ENCODE assay signal across 8 mouse cellular contexts in genomic region chr6:42325268-42325609, GRCm38 (mm10). TPM values are rescaled to one million over a fixed set of nuclear protein-coding genes. Genes with fewer than 3 reads are reported as not detected.
A peak's percentile ranks its signal among the peaks of the same experiment; 100 is the strongest.
DNase-seq lines count a peak whose midpoint lies in the region; ATAC-seq and TF ChIP-seq lines count a peak whose summit lies in the region.

No protein-coding gene starts in this region.

- peaks cover 23% of the 10 kb centered on the region for H3K4me1 ChIP-seq in E14TG2a.4 (replicated peaks; ENCODE audit: low read depth, low read length)
- H3K4me1 ChIP-seq in forebrain, embryonic 14.5 days (ENCODE audit: control insufficient read depth, insufficient read depth, low read length), result peaks cover 4% of the 10 kb centered on the region; the same call in 1 of the 2 replicates
- H3K4me1 ChIP-seq in liver, postnatal 0 days (ENCODE audit: insufficient read depth), result peaks cover 8% of the 10 kb centered on the region
- peaks cover 36% of the 10 kb centered on the region for H3K4me1 ChIP-seq in neural tube, embryonic 13.5 days (replicated peaks)
- peaks cover 4% of the 10 kb centered on the region for H3K4me1 ChIP-seq in testis, adult 2 months (ENCODE audit: control insufficient read depth, insufficient read depth, low read length)

- H3K9ac ChIP-seq in forebrain, embryonic 14.5 days (ENCODE audit: low read length), result peak overlapping the region; percentile 88
- H3K9ac ChIP-seq in liver, postnatal 0 days (replicated peaks), result no peak overlapping the region
- H3K9ac ChIP-seq in neural tube, embryonic 13.5 days, result peak overlapping the region; percentile 95; the same call in 1 of the 2 replicates

- intact Hi-C loops in heart, postnatal 14 days (cut with DNase I), result loop anchor here (1.0 to 10.0 kb wide), 2 partner anchors 98 to 560 kb away; no protein-coding TSS in a partner anchor

- H3K9me3 ChIP-seq in E14TG2a.4 (ENCODE audit: low read length), result no peaks in the 10 kb centered on the region
- no peaks in the 10 kb centered on the region for H3K9me3 ChIP-seq in forebrain, embryonic 14.5 days (replicated peaks; ENCODE audit: control insufficient read depth, low read length)
- H3K9me3 ChIP-seq in liver, postnatal 0 days (ENCODE audit: low read length), result no peaks in the 10 kb centered on the region
- no peaks in the 10 kb centered on the region for H3K9me3 ChIP-seq in neural tube, embryonic 13.5 days

- peak; percentile 17; the same call in 1 of the 2 replicates for ATAC-seq in cerebellum, adult (ENCODE audit: insufficient number of reproducible peaks, low FRiP score, low TSS enrichment)
- ATAC-seq in forebrain, embryonic 14.5 days, result peak; percentile 30
- ATAC-seq in liver, postnatal 0 days, result 0 out of 2 replicates have a peak, but pooled peaks have one; percentile 36
- ATAC-seq in neural tube, embryonic 13.5 days (ENCODE audit: low read depth), result 0 out of 2 replicates have a peak, but pooled peaks have one; percentile 5

- no peak for TF ChIP-seq POLR2A in testis, adult 2 months (IDR thresholded peaks at IDR 0.05; ENCODE audit: control insufficient read depth, low read depth, low read length)

- peak; percentile 79 for DNase-seq in forebrain, embryonic 14.5 days (ENCODE audit: low spot score)
- peak; percentile 80 to 89 for DNase-seq in heart, postnatal 14 days
- peak; percentile 46 for DNase-seq in large intestine, adult 2 months (ENCODE audit: low read depth, low spot score)
- DNase-seq in liver, postnatal 0 days, result peak; percentile 77

- no peak for TF ChIP-seq EP300 in liver, postnatal 0 days (IDR thresholded peaks at IDR 0.05; ENCODE audit: low read depth)

- no peaks in the 10 kb centered on the region for H3K36me3 ChIP-seq in E14TG2a.4 (ENCODE audit: insufficient read depth, low read length)
- peaks cover 5% of the 10 kb centered on the region; the same call in 1 of the 2 replicates for H3K36me3 ChIP-seq in forebrain, embryonic 14.5 days (ENCODE audit: control insufficient read depth, insufficient read depth, low read length)
- no peaks in the 10 kb centered on the region for H3K36me3 ChIP-seq in liver, postnatal 0 days (replicated peaks; ENCODE audit: insufficient read depth, low read length)
- H3K36me3 ChIP-seq in neural tube, embryonic 13.5 days, result peaks cover 9% of the 10 kb centered on the region; the same call in 1 of the 2 replicates
- no peaks in the 10 kb centered on the region for H3K36me3 ChIP-seq in testis, adult 2 months (ENCODE audit: control insufficient read depth, insufficient read depth, low read length)

- WGBS in forebrain, embryonic 14.5 days, result 2% methylated on average over 7 of the region's 7 CpGs
- 5% methylated on average over 7 of the region's 7 CpGs for WGBS in large intestine, adult 2 months
- WGBS in liver, postnatal 0 days (ENCODE audit: insufficient replicate concordance), result 7% methylated on average over 7 of the region's 7 CpGs
- WGBS in neural tube, embryonic 13.5 days, result 1% methylated on average over 7 of the region's 7 CpGs

- H3K27me3 ChIP-seq in E14TG2a.4 (ENCODE audit: insufficient read depth, low read length), result peaks cover 76% of the 10 kb centered on the region
- no peaks in the 10 kb centered on the region for H3K27me3 ChIP-seq in forebrain, embryonic 14.5 days (replicated peaks; ENCODE audit: control insufficient read depth, insufficient read depth, low read length)
- peaks cover 49% of the 10 kb centered on the region for H3K27me3 ChIP-seq in liver, postnatal 0 days (ENCODE audit: insufficient read depth, low read length)
- no peaks in the 10 kb centered on the region for H3K27me3 ChIP-seq in neural tube, embryonic 13.5 days
- peaks cover 4% of the 10 kb centered on the region; the same call in 1 of the 2 replicates for H3K27me3 ChIP-seq in testis, adult 2 months (ENCODE audit: control insufficient read depth, insufficient read depth, low read length)

- H3K4me3 ChIP-seq in E14TG2a.4 (replicated peaks; ENCODE audit: low read length), result peak overlapping the region; percentile 84
- H3K4me3 ChIP-seq in forebrain, embryonic 14.5 days (ENCODE audit: low read depth, low read length), result peak overlapping the region; percentile 69
- H3K4me3 ChIP-seq in liver, postnatal 0 days (ENCODE audit: low read depth, low read length), result no peak overlapping the region
- H3K4me3 ChIP-seq in neural tube, embryonic 13.5 days, result peak overlapping the region; percentile 77
- peak overlapping the region; percentile 80 for H3K4me3 ChIP-seq in testis, adult 2 months (ENCODE audit: control insufficient read depth, low read depth, low read length)

- H3K4me2 ChIP-seq in forebrain, embryonic 14.5 days (ENCODE audit: low read length), result peak overlapping the region; percentile 70
- peak overlapping the region; percentile 74 for H3K4me2 ChIP-seq in liver, postnatal 0 days (ENCODE audit: low read depth, low read length)
- H3K4me2 ChIP-seq in neural tube, embryonic 13.5 days, result peak overlapping the region; percentile 82

- peak; percentile 98 for TF ChIP-seq CTCF in E14TG2a.4 (conservative IDR thresholded peaks at IDR 0.05; ENCODE audit: low read length)
- peak; percentile 82 for TF ChIP-seq CTCF in liver, postnatal 0 days (IDR thresholded peaks at IDR 0.05; ENCODE audit: low read depth)
- peak; percentile 80; the same call in 1 of the 2 replicates for TF ChIP-seq CTCF in testis, adult 2 months (IDR thresholded peaks at IDR 0.05; ENCODE audit: control insufficient read depth, insufficient read depth, insufficient replicate concordance, low read depth, low read length)

- peak overlapping the region; percentile 86 for H3K27ac ChIP-seq in forebrain, embryonic 14.5 days (ENCODE audit: low read depth, low read length)
- no peak overlapping the region for H3K27ac ChIP-seq in liver, postnatal 0 days (ENCODE audit: low read depth)
- peak overlapping the region; percentile 95 for H3K27ac ChIP-seq in neural tube, embryonic 13.5 days (replicated peaks)
- H3K27ac ChIP-seq in testis, adult 2 months (ENCODE audit: control insufficient read depth, insufficient read depth, low read depth, low read length), result no peak overlapping the region

RNA-seq across cellular contexts. Expression of gene Fam131b, which starts 0.8 kb away (rescaled TPM):
- polyA plus RNA-seq in forebrain, embryonic 14.5 days (2014; fragmentation: Nextera tagmentation; extraction: Ambion mirVana), result 4.7 and 5.6 TPM in 2 replicates
- total RNA-seq in heart, postnatal 14 days (2021), result 1 to 10 TPM; 1.1 to 1.2 TPM
- polyA plus RNA-seq in large intestine, adult 2 months (2012; rRNA removed), result 0.18 and 0.27 TPM in 2 replicates
- not detected in 2 replicates for polyA plus RNA-seq in liver, postnatal 0 days (2015; fragmentation: Nextera tagmentation; extraction: Ambion mirVana)
- polyA plus RNA-seq in neural tube, embryonic 13.5 days (2015; fragmentation: Nextera tagmentation; extraction: Ambion mirVana), result 7.4 and 8.1 TPM in 2 replicates
- polyA plus RNA-seq in testis, adult 2 months (2012; rRNA removed), result 11.9 and 12.0 TPM in 2 replicates

RNA-seq across cellular contexts. Expression of gene Zyx, which starts 24.2 kb away (rescaled TPM):
- polyA plus RNA-seq in forebrain, embryonic 14.5 days (2014; fragmentation: Nextera tagmentation; extraction: Ambion mirVana), result 34.8 and 41.0 TPM in 2 replicates
- total RNA-seq in heart, postnatal 14 days (2021), result 10 to 100 TPM; 78.9 to 88.6 TPM
- polyA plus RNA-seq in large intestine, adult 2 months (2012; rRNA removed), result 109 and 128 TPM in 2 replicates
- polyA plus RNA-seq in liver, postnatal 0 days (2015; fragmentation: Nextera tagmentation; extraction: Ambion mirVana), result 55.3 and 57.8 TPM in 2 replicates
- 56.4 and 56.5 TPM in 2 replicates for polyA plus RNA-seq in neural tube, embryonic 13.5 days (2015; fragmentation: Nextera tagmentation; extraction: Ambion mirVana)
- 35.2 and 40.1 TPM in 2 replicates for polyA plus RNA-seq in testis, adult 2 months (2012; rRNA removed)

RNA-seq across cellular contexts. Expression of gene Clcn1, which starts 38.8 kb away (rescaled TPM):
- polyA plus RNA-seq in forebrain, embryonic 14.5 days (2014; fragmentation: Nextera tagmentation; extraction: Ambion mirVana), result 1.3 and 1.6 TPM in 2 replicates
- 1 to 10 TPM; 1.4 to 3.7 TPM for total RNA-seq in heart, postnatal 14 days (2021)
- 0.31 and 0.51 TPM in 2 replicates for polyA plus RNA-seq in large intestine, adult 2 months (2012; rRNA removed)
- polyA plus RNA-seq in liver, postnatal 0 days (2015; fragmentation: Nextera tagmentation; extraction: Ambion mirVana), result 0.09 TPM in 1 of 2 replicates, not detected in the other
- polyA plus RNA-seq in neural tube, embryonic 13.5 days (2015; fragmentation: Nextera tagmentation; extraction: Ambion mirVana), result 1.7 and 2.0 TPM in 2 replicates
- polyA plus RNA-seq in testis, adult 2 months (2012; rRNA removed), result 0.84 and 0.89 TPM in 2 replicates

RNA-seq across cellular contexts. Expression of gene Epha1, which starts 47.8 kb away (rescaled TPM):
- 0.05 and 0.07 TPM in 2 replicates for polyA plus RNA-seq in forebrain, embryonic 14.5 days (2014; fragmentation: Nextera tagmentation; extraction: Ambion mirVana)
- under 1 TPM; 0.51 to 0.67 TPM for total RNA-seq in heart, postnatal 14 days (2021)
- polyA plus RNA-seq in large intestine, adult 2 months (2012; rRNA removed), result 26.0 and 55.4 TPM in 2 replicates
- 16.8 and 18.7 TPM in 2 replicates for polyA plus RNA-seq in liver, postnatal 0 days (2015; fragmentation: Nextera tagmentation; extraction: Ambion mirVana)
- 0.24 and 0.61 TPM in 2 replicates for polyA plus RNA-seq in neural tube, embryonic 13.5 days (2015; fragmentation: Nextera tagmentation; extraction: Ambion mirVana)
- 0.30 and 0.76 TPM in 2 replicates for polyA plus RNA-seq in testis, adult 2 months (2012; rRNA removed)

Comparison
In these comparisons a context has a peak if more than half of its experiments do, and no peak if none do; other contexts are left out.
1. H3K27ac ChIP-seq: peak in forebrain, embryonic 14.5 days (single experiment) and neural tube, embryonic 13.5 days (single experiment); none in liver, postnatal 0 days (single experiment) and testis, adult 2 months (single experiment).
2. Peak in every context shown above with its lines, with median percentiles within 50 percentile points of each other: CTCF ChIP-seq, ATAC-seq, DNase-seq and H3K4me2 ChIP-seq.